Mouse (Mus musculus) kidney, postnatal 36 days (tissue): ENCODE data around the gene Gm5861.
"Not testable (repeated sequence)": the region's sequence is repeated elsewhere in the genome, so short reads cannot be mapped to it uniquely, and the experiment has no call there.

Experiments used
- DNase-seq, 2 experiments: peaks; one replicate each; pipeline ENCODE4 v3.0.0; 2021 to 2022; ENCODE audit warnings: mixed read lengths in 2 of 2

Gene Gm5861

DNA sequence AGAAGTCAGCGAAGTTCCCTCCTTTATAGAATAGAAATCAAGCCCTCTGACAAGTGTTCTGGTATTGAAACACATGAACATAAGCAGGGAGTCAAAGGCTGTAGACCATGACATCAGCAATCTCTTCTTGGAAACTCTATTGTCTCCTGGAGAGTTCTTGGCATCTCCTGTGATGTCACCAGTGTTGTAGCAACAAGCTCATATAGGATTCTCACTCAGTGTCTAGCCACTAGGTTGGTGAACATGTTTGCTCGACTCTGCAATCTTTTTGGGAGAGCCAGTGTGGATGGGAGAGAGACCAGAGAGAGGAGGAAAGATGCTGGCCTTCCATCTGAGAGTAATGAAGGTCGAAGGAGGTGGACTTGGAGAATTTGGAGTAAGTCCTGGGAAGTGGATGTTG, at the start of gene Gm5861:
Gm5861 (plus strand) TSS at position 301 of the 400 bp plus-strand sequence.
- DNase-seq: not testable (repeated sequence)

DNA sequence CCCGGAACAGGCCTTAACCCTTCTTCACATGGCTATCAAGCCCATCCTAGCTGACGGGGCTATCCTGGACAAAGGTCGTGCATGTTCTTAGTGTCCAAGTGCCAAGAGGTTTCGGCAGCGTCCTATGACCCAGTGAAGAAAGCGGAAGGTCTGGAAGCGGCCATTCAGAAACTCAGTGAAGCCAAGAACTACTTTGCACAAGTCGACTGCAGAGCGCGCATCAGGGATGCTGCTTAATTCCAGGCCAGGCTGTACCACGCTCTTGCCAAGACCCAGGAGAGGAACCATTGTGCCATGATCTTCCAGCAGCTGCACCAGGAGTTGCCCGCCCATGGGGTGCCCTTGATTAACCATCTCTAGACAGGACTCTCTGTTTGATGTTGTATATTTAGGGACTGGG, 44.8 kb upstream of the Gm5861 start:
- DNase-seq: peak in 1 of 2 experiments; percentile 1
